Mouse (Mus musculus) spleen, postnatal 14 days (tissue): ENCODE data around the gene Smurf1.

Experiments
- DNase-seq, 2 experiments: peaks; one replicate each; pipeline ENCODE4 v3.0.0; 2021 to 2022; ENCODE audit warnings: low spot score in 2 of 2

Gene Smurf1

GRCm38 (mm10) chr5:144915828-144916227 is 49.8 kb downstream of the Smurf1 start:
- DNase-seq, result no peak

- no peak for DNase-seq
These were observed 51.2 kb downstream of the Smurf1 start for GRCm38 (mm10) chr5:144914433-144914906.

- no peak for DNase-seq
These were observed 51.7 kb downstream of the Smurf1 start for GRCm38 (mm10) chr5:144913923-144914322.

DNA sequence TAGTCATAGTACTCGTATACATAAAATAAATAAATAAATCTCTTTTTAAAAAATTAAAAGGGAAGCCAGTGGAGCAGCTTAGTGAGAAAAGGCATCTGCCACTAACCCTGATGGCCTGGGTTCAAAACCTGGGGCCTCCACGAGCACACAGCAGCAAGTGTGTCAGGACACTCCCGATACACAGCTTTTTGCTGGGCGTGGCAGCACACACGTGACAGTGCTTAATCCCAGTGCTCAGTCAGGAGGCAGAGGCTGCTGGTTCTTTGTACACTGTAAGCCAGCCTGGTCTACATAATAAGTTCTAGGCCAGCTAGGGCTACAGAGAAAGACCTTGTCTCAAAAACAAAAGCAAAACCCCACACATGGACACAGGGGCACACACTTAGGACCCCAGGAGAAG is 52.3 kb downstream of the Smurf1 start:
- no peak for DNase-seq

DNA sequence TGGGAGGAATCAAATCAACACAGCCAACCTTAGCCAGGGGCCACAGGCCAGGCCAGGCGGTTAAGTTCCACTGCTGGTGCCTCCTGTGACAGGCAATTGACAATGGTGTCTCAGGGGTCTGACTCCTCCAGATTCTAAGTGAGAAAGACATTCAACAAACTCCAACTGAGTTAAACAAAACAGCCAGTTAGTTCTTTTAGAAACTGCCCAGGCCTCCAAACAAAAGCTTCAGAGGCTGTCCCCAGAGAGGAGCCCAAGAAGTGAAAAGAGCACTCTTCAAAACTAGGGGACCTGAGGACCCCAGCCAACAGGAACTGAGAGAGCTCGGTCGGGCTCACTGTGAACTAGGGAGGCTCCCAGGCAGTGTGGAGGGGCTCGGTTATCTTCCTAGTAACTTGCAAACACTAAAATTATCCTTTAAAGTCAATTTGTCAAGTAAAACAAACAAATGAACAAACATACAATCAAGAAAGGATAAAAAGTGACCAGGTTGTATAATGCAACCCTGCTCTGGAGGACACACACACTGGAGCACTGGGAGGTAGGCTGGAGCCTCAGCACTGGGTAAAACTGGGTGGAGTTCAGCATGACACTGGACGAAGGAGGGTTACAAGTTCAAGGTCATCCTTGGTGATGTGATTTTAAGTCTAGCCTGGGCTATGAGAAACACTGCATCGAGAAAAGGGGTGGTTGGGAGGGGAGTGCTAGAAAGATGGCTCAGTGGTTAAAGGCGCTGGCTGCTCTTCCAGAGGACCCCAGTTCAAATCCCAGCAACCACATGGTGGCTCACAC is 52.9 kb downstream of the Smurf1 start:
- DNase-seq, result no peak

- no peak for DNase-seq
These were observed 56.1 kb downstream of the Smurf1 start for GRCm38 (mm10) chr5:144909521-144909920.

- DNase-seq, result no peak
These were observed 58.1 kb downstream of the Smurf1 start for GRCm38 (mm10) chr5:144907591-144907990.

GRCm38 (mm10) chr5:144904356-144905134 is 61.1 kb downstream of the Smurf1 start:
- DNase-seq, result no peak

- no peak for DNase-seq
These were observed 63.9 kb downstream of the Smurf1 start for GRCm38 (mm10) chr5:144901791-144902190.

DNA sequence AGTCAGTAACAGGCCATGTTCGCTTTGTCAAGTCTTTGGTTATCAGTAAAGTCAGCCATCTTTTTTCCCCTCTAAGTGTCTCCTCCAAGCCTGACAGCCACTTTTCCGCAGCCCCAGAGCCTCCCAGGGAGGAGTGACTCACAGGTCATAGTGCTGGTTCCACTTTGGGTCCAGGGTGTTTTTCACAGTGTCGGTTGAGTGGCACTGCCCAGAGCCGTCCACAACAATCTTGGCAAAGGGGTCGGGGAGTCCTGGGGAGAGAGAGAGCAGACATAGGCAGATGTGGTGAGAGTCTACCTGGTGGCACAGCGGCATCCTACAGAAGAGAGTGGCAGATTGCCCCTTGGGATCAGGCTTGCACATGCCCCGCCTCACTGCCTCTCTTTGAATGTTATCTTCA is 64.6 kb downstream of the Smurf1 start:
- no peak for DNase-seq

- no peak for DNase-seq
These were observed 67.1 kb downstream of the Smurf1 start for GRCm38 (mm10) chr5:144898448-144899052.

DNA sequence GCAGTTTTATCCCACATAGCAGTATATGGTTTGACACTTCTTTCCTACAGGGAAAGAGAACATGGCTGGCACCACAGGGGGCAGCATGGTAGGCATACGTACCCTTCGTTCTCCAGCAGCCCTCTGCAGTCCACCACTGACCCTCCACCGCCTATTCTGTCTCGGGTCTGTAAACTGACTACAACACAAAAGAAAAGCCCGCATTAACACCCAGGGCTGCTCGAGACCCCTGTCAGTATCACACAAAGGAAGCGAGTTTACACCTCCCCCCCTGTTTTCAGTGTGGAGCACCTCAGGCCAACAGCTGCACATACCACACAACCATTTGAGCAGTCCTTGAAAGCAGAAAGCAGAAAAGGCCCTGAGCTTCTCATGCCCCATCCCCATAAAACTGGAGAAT is 67.8 kb downstream of the Smurf1 start:
- DNase-seq, result no peak

GRCm38 (mm10) chr5:144891276-144891675 is 74.4 kb downstream of the Smurf1 start:
- no peak for DNase-seq

DNA sequence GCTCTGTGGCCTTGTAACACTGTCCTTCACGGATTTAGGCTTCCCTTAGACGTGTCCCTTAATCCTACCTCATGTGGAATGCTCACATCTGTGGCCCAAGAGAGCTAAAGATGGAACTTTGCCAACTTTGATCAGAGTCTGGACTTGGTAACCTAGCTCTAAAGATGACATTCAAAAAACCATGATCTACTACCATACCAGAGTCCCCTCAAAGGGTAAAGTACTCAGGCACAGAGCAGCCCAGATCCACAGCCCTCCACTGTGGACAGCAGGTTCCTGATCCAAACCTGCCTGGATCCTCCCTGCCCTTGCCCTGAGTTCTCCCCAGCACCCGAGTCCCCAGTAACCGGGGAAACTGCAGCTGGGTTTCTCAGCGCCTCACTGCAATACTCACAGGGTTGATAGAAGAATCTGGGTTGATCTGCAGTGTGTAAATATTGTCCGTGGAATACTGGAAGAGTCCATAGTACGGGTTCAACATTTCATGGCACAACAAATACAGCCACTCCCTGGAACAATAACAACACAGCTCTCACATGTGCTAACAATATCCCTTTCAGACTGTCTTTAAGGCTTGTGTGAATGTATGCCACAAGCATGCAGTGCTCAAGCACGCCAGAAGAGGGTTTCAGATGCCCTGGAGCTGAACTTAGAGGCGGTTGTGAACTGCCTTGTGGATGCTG is 79.5 kb downstream of the Smurf1 start:
- no peak for DNase-seq

DNA sequence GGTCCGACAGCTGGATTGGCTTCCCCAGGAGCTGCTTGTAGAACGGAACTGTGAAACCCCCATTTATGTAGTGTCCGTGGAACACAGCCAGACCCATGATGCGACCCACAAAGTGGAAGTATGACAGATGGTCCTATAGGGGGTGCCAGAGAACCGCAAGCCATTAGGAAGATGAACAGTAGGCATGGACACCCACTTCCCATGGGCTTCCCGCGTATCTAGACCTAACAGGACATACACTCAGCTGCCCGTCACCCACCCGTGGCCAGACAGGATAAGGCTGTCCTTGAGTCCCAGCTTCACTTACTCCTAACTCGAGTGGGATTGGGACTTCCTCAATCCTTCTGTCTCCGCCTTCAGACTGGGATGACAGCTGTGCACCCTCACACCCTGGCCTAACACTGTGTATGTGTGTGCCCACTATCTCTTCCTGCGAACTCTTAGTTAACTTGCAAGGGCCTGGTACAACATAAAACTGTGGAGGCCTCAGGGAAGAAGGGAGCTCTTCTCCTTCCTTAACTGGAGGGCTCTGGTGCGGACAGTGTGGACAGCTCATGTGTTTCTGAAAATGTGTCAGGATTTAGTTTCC is 80.9 kb downstream of the Smurf1 start:
- no peak for DNase-seq

GRCm38 (mm10) chr5:144881670-144882399 is 83.8 kb downstream of the Smurf1 start:
- no peak for DNase-seq

DNA sequence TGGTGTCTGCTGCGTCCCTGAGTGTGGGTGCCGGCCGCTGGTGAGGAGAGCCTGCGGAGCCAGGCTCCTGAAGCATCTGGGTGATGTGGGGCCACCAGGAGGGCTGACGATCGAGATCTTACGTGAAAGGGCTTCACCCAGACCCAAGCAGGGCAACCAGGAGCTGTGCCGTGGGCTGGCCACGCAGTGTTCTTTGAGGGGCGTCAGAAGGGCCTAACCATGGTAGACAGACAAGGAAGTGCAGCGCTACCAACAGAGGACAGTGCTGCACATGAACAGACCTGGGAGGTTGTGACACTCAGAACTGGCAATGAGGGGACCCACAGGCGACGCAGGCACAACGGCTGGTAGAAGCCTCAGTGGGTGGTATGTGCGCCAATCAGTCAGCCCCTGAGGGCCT is 88.6 kb downstream of the Smurf1 start:
- no peak for DNase-seq

GRCm38 (mm10) chr5:144875892-144876291 is 89.8 kb downstream of the Smurf1 start:
- DNase-seq, result peak in 1 of 2 experiments; percentile 55

DNA sequence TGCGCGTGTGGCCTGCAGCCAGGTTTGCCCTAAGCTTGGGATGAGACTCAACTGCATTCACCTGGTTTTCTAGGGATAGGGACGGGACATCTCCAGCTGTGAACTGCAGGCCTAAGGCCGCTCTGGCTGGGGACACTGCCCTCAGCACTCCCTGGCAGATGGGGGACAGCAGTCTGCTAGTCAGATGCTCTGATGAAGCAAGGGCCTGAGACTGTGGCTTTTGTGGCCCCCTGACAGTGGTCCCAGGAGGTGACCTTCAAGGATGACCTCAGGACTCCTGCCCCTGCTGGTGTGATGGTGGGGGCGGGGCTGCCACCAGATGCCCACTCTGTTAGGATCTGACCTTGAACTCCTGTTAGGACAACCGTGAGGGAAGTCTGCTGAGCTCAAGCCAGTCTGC is 90.4 kb downstream of the Smurf1 start:
- DNase-seq, result no peak

- DNase-seq, result no peak
These were observed 92.8 kb downstream of the Smurf1 start for GRCm38 (mm10) chr5:144872867-144873266.

- no peak for DNase-seq
These were observed 93.3 kb downstream of the Smurf1 start for GRCm38 (mm10) chr5:144872326-144872725.
